Mouse (Mus musculus) forebrain, embryonic 16.5 days (tissue): ENCODE results near the gene Frmd7. TPM values are rescaled to one million over a fixed set of nuclear protein-coding genes. Genes with fewer than 3 reads are reported as not detected.

ENCODE experiments used
- ATAC-seq: fragments of 200-750 bp; cut with Nextera tagmentation; 2 replicates; pipeline ENCODE4 v1.8.0; 2017; ENCODE audit warnings: mild to moderate bottlenecking, moderate library complexity
- H3K27ac ChIP-seq: fragments of 300-500 bp; sonication (generic); 2 replicates; pipeline ENCODE4 v1.5.1; 2014; ENCODE audit warnings: low read length, control low read depth
- H3K27me3 ChIP-seq: fragments of 300-500 bp; sonication (generic); replicated peaks from 2 replicates; pipeline ENCODE4 v1.6.1; 2014; ENCODE audit warnings: low read length; ENCODE audit not compliant: control insufficient read depth, insufficient read depth
- H3K36me3 ChIP-seq: fragments of 300-500 bp; sonication (generic); 2 replicates; pipeline ENCODE4 v1.6.1; 2014; ENCODE audit not compliant: control insufficient read depth, insufficient read depth
- H3K4me1 ChIP-seq: fragments of 300-500 bp; sonication (generic); replicated peaks from 2 replicates; pipeline ENCODE4 v1.6.1; 2014; ENCODE audit warnings: low read length; ENCODE audit not compliant: control insufficient read depth, insufficient read depth
- H3K4me2 ChIP-seq: fragments of 300-500 bp; sonication (generic); 2 replicates; pipeline ENCODE4 v1.6.1; 2014; ENCODE audit warnings: mild to moderate bottlenecking, low read length, control low read depth
- H3K4me3 ChIP-seq: fragments of 300-500 bp; sonication (generic); replicated peaks from 2 replicates; pipeline ENCODE4 v1.5.1; 2014; ENCODE audit warnings: mild to moderate bottlenecking, low read length, control low read depth
- H3K9ac ChIP-seq: fragments of 300-500 bp; sonication (generic); replicated peaks from 2 replicates; pipeline ENCODE4 v1.6.1; 2014; ENCODE audit warnings: low read depth, low read length, control low read depth
- H3K9me3 ChIP-seq: fragments of 300-500 bp; sonication (generic); 2 replicates; pipeline ENCODE4 v1.6.1; 2016; ENCODE audit warnings: low read length; ENCODE audit not compliant: control insufficient read depth
- WGBS: fragments of 180-500 bp; shearing (Covaris S2); extraction: QIAGEN DNeasy Blood & Tissue Kit; methylation state at CpG from one replicate; pipeline ENCODE4 v1.1.7; 2014; 5-methylcytosine and 5-hydroxymethylcytosine counted together
- polyA plus RNA-seq: library from polyadenylated mRNA; unstranded; fragments of >200 nt; fragmentation: Nextera tagmentation; extraction: Ambion mirVana; gene quantifications from 2 replicates; pipeline ENCODE4 v1.2.1, GENCODE M21; 2015

The Frmd7 gene
- 0.35 and 0.41 TPM in 2 replicates for polyA plus RNA-seq

DNA sequence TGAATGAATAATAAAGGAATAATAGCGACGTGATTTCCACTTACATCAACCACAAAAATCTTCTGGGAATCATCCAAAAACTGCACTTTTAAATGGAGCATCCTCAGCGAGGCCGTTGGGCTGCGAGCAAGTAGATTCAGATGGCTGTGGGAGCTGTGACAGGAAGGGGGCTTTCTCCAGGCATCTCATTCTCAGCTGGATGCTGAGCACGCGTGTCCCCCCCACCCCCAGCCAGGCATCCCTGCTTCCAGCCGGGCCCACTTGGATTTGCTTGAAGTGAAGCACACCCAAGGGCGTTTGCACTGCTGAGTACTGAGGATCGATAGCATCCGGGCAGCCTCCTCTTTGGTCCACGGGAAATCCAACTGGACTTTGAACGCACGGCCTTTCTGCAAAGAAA lies at the start of gene Frmd7:
Gene Frmd7 (minus strand): TSS at position 101 of the 400 bp plus-strand sequence.
- no peak within 1 kb of the TSS for H3K4me2 ChIP-seq
- H3K9me3 ChIP-seq = no peaks in the 10 kb centered on the region
- H3K4me1 ChIP-seq = no peaks in the 10 kb centered on the region
- H3K36me3 ChIP-seq = no peaks in the 10 kb centered on the region
- WGBS = 59% methylated on average over 14 of the region's 14 CpGs
- ATAC-seq = no peak
- H3K9ac ChIP-seq = no peak within 1 kb of the TSS
- no peak within 1 kb of the TSS for H3K27ac ChIP-seq
- H3K27me3 ChIP-seq = no peaks in the 10 kb centered on the region
- no peak within 1 kb of the TSS for H3K4me3 ChIP-seq

DNA sequence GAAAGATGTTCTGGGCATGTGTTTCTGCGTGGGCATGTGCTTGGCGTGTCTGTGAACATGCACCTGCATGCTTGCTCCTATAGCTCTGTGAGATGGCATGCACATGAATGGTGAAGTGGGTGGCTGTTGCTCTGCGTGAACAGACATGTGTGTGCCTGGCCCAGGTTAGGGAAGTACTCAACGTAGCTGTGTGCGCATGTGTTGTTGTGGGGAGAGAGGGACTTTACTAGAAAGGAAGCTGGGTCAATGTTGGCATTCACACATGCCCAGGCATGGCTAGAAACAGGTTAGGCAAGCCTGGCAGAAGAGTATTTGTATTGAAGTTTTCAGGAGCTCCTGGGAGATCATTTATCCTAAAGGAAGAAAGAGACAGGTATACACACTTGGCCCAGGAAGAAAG lies 48.8 kb upstream of the Frmd7 start:
- no peak overlapping the region for H3K4me3 ChIP-seq
- H3K36me3 ChIP-seq = no peaks in the 10 kb centered on the region
- no peaks in the 10 kb centered on the region for H3K4me1 ChIP-seq
- H3K9me3 ChIP-seq = no peaks in the 10 kb centered on the region
- no peak overlapping the region for H3K9ac ChIP-seq
- ATAC-seq = no peak
- no peak overlapping the region for H3K4me2 ChIP-seq
- H3K27ac ChIP-seq = no peak overlapping the region
- 97% methylated on average over 5 of the region's 5 CpGs for WGBS
- H3K27me3 ChIP-seq = no peaks in the 10 kb centered on the region

DNA sequence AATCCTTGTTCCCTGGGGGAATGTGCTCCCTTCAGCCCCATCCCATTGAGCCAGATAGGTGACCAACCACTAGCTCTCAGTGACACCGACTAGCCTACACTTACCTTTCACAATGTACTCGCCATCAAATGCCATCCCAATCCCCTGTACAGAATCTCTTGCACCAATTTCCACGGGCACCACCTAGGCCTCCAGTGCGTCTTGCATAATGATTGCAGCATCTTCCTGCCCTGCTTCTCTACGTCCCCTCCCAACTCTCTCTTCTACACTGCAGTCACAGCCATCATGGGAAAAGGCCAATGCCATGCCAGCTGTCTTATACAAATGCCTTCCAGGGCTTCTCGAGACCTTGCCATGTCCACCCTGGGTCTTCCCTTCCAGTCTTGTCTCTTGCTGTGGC lies 47.4 kb upstream of the Frmd7 start:
- 87% methylated on average over 6 of the region's 6 CpGs for WGBS
- Histone ChIP-seq H3K36me3 (no peaks in the 10 kb centered on the region), H3K4me1 (no peaks in the 10 kb centered on the region), H3K4me3 (no peak overlapping the region), H3K27ac (no peak overlapping the region), H3K9me3 (no peaks in the 10 kb centered on the region), H3K27me3 (no peaks in the 10 kb centered on the region), H3K4me2 (no peak overlapping the region), H3K9ac (no peak overlapping the region)
- no peak for ATAC-seq

DNA sequence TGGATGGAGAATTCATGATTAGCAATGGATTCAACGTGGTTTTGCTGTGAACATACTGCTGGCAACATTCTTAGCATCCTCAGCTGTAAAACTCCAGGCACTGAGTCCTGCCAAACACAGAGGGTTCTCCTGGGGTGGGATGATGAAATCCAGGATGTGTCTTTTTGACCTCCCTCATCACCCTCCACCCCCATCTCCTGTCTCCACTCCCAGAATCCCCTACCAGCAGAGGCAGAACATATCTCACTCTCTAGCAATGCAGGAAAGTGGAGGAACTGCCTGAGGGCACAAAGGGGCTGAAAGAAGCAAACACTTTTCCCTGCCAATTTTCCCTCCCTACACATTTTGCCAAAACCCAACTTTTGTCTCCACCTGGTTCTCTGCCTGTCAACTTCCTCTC lies 46.1 kb upstream of the Frmd7 start:
- H3K4me2 ChIP-seq = no peak overlapping the region
- no peak for ATAC-seq

DNA sequence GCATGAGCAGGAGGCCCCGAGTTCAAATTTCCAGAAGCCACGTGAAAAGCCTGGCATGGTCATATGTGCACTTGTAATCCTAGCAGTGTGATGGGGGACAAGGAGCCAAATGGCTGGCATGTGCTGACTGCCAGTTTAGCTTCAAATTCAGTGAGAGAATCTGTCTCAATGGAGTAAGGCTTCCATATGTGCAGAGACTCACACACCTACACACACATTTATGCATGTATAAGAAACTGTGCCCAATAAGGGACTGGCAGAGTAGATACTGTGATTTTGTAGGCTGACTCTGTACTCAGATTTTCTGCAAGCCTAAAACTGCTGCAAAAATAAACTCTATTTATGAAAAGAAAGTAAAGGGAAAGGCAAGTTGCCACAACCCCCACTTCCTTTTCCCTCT lies 35.9 kb upstream of the Frmd7 start:
- Histone ChIP-seq H3K36me3 (no peaks in the 10 kb centered on the region), H3K9me3 (no peaks in the 10 kb centered on the region), H3K4me3 (no peak overlapping the region), H3K27me3 (no peaks in the 10 kb centered on the region), H3K27ac (no peak overlapping the region), H3K4me2 (no peak overlapping the region), H3K4me1 (no peaks in the 10 kb centered on the region), H3K9ac (no peak overlapping the region)
- WGBS = 81% methylated on average over 2 of the region's 2 CpGs
- no peak for ATAC-seq

More for the DNA sequence above, 46.1 kb upstream of the Frmd7 start:
- Histone ChIP-seq H3K4me3 (no peak overlapping the region), H3K9ac (no peak overlapping the region), H3K27ac (no peak overlapping the region), H3K4me1 (no peaks in the 10 kb centered on the region), H3K9me3 (no peaks in the 10 kb centered on the region), H3K27me3 (no peaks in the 10 kb centered on the region), H3K36me3 (no peaks in the 10 kb centered on the region)
- 59% methylated on average over 1 of the region's 1 CpGs for WGBS

DNA sequence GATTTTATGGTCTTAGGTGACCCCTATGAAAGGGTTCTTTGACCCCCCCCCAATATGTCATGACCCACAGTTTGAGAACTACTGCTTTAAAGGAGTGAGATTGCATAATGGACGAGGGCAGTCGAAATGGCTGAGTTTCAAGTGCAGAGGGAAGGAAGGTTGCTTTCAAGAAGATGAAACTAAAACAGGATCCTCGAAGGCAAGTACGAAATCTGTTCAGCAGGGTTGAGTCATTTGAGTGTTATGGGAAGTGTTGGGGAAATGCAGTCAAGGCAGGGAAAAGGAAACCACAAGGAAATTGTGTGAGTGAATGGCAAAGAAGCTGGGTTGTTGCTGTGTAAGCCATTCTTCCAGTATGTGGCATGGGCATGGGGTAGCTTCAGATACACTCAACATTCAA lies 29.6 kb upstream of the Frmd7 start:
- H3K9ac ChIP-seq = no peak overlapping the region
- H3K4me3 ChIP-seq = no peak overlapping the region
- no peak overlapping the region for H3K4me2 ChIP-seq
- WGBS = 90% methylated on average over 4 of the region's 4 CpGs
- no peak overlapping the region for H3K27ac ChIP-seq
- no peaks in the 10 kb centered on the region for H3K4me1 ChIP-seq
- ATAC-seq = no peak
- H3K9me3 ChIP-seq = no peaks in the 10 kb centered on the region
- H3K27me3 ChIP-seq = no peaks in the 10 kb centered on the region
- no peaks in the 10 kb centered on the region for H3K36me3 ChIP-seq

DNA sequence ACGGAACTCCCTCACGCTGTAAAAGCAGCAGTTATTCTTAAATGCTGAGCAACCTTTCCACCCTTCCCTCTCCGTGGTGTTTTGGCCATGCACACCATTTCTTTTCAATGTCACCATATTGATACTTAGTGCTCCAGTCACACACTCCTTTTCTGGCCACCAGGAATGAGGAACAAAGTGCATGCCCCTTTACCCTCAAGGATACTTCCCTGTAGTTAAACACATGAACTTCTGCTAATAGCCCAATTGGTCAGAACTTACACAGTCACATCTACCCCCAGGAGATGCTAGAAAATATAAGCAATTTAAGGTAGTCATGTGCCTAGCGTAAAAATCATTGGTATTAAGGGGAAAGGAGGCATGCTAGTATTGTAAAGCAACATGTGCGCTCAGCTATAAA lies 27.4 kb upstream of the Frmd7 start:
- Histone ChIP-seq H3K4me3 (no peak overlapping the region), H3K9me3 (no peaks in the 10 kb centered on the region), H3K9ac (no peak overlapping the region), H3K4me2 (no peak overlapping the region), H3K27me3 (no peaks in the 10 kb centered on the region), H3K36me3 (no peaks in the 10 kb centered on the region), H3K27ac (no peak overlapping the region), H3K4me1 (no peaks in the 10 kb centered on the region)
- WGBS = 84% methylated on average over 5 of the region's 5 CpGs
- ATAC-seq = no peak

DNA sequence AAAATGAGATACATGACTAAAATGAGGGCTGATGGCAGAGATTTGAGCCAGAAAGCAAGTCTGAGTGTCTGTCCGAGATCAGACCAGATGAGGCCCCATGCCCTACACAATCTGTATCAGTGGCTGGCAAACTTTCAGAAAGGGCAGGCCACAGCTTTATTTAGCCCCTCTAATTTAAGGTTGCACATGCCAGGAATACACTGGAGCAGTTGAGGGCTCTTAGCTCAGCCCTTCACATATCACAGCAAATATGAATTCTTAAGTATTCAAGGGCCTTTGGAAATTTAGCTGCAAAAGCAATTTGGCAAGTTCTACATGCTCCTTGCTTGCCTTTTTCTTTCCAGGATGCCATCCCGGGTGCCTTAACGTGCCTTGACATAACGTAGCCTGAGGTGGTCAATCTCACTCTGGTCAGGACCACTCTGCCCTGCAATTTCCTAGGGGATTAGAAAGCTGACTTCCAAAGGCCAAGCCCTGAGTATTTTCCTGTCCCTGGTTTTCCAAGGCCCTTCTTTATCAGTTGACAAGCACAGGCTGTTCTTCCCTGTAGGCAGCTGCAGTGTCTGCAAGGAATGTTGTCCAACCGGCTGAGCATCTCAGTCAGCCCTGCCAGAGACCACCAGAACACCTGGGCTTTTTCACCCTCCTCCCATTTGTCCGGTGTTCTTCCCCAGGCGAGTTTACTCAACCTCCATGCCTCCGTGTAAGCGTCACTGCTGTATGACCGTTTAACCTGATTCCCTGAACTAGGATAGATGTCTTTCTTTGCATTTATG lies 25.8 kb upstream of the Frmd7 start:
- Histone ChIP-seq H3K27ac (no peak overlapping the region), H3K4me3 (no peak overlapping the region), H3K4me2 (no peak overlapping the region), H3K9me3 (no peaks in the 10 kb centered on the region), H3K9ac (no peak overlapping the region), H3K4me1 (no peaks in the 10 kb centered on the region), H3K27me3 (no peaks in the 10 kb centered on the region), H3K36me3 (no peaks in the 10 kb centered on the region)
- 78% methylated on average over 10 of the region's 10 CpGs for WGBS
- no peak for ATAC-seq

DNA sequence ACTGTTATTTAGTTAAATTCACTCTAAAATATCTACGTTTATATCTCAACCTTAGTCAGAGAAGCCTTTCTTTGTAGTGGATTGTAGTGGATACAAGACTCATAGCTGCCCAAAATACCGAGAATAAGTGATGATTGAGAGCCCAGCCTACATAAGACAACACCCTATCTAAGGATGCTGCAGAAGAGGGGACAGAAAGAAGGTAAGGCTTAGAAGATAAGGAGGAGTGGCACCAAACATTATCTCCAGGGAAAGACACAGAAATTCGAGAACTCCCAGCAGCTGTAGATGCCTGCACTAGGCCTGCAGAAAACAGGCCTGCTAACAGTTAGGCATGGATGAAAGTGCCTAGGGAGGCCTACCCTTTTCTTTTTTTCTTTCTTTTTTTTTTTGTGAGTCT lies 22.6 kb upstream of the Frmd7 start:
- H3K27ac ChIP-seq = no peak overlapping the region
- WGBS = 74% methylated on average over 3 of the region's 3 CpGs
- no peaks in the 10 kb centered on the region for H3K36me3 ChIP-seq
- no peaks in the 10 kb centered on the region for H3K4me1 ChIP-seq
- no peak overlapping the region for H3K4me3 ChIP-seq
- no peaks in the 10 kb centered on the region for H3K27me3 ChIP-seq
- no peak for ATAC-seq
- no peak overlapping the region for H3K9ac ChIP-seq
- no peaks in the 10 kb centered on the region for H3K9me3 ChIP-seq
- H3K4me2 ChIP-seq = no peak overlapping the region

DNA sequence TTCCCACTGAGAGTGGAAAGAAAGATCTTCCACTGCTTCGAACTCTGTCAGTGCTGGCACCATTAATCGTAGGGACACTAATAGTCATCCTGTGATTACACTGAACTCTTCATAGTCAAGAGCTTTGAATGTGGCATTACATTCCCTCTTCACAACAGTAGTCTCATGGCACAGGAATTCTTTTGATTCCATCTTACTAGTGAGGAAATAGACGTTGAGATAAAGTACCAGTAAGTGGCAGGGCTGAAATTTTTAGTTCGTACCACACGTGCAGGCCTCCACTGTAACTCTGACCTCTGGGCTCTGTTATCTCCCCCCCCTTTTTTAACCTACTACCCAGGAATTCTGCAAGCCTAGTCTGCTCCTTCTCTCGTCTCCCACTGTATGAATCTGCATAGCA lies 20.4 kb upstream of the Frmd7 start:
- no peaks in the 10 kb centered on the region for H3K4me1 ChIP-seq
- H3K4me2 ChIP-seq = no peak overlapping the region
- no peaks in the 10 kb centered on the region for H3K9me3 ChIP-seq
- 86% methylated on average over 6 of the region's 6 CpGs for WGBS
- no peak overlapping the region for H3K27ac ChIP-seq
- H3K36me3 ChIP-seq = no peaks in the 10 kb centered on the region
- H3K4me3 ChIP-seq = no peak overlapping the region
- H3K9ac ChIP-seq = no peak overlapping the region
- H3K27me3 ChIP-seq = no peaks in the 10 kb centered on the region
- no peak for ATAC-seq
